Mouse (Mus musculus) embryonic fibroblast, embryonic 13.5 days (primary cell): ENCODE results near the gene Scd1. TPM values are rescaled to one million over a fixed set of nuclear protein-coding genes. Genes with fewer than 3 reads are reported as not detected.

Source experiments
- H3K27ac ChIP-seq: 2 replicates; pipeline ENCODE4 v1.5.1; 2012; ENCODE audit warnings: low read length, control low read depth, inconsistent platforms; ENCODE audit not compliant: insufficient read depth
- H3K4me1 ChIP-seq: 2 replicates; pipeline ENCODE4 v1.6.1; 2011; ENCODE audit warnings: low read length; ENCODE audit not compliant: control insufficient read depth, insufficient read depth
- H3K4me3 ChIP-seq: 2 replicates; pipeline ENCODE4 v1.5.1; 2011; ENCODE audit warnings: mild to moderate bottlenecking, control low read depth, low read length; ENCODE audit not compliant: insufficient read depth
- CTCF ChIP-seq: IDR thresholded peaks from 2 replicates; pipeline ENCODE4 v1.5.1; 2011; ENCODE audit warnings: mild to moderate bottlenecking, control low read depth, low read length, moderate library complexity, borderline replicate concordance; ENCODE audit not compliant: insufficient read depth
- POLR2A ChIP-seq: IDR thresholded peaks from 2 replicates; pipeline ENCODE4 v1.6.1; 2011; ENCODE audit warnings: low read depth, mild to moderate bottlenecking, control low read depth, low read length, moderate library complexity
- polyA plus RNA-seq: library from polyadenylated mRNA; stranded (reverse); fragments of >200 nt; gene quantifications from 2 replicates; pipeline ENCODE4 v1.2.4, GENCODE M21; 2011; ENCODE audit warnings: low read depth; ENCODE audit not compliant: missing spikeins, insufficient read length

Scd1 gene
- polyA plus RNA-seq, 1 experiment = 80.0 TPM

DNA sequence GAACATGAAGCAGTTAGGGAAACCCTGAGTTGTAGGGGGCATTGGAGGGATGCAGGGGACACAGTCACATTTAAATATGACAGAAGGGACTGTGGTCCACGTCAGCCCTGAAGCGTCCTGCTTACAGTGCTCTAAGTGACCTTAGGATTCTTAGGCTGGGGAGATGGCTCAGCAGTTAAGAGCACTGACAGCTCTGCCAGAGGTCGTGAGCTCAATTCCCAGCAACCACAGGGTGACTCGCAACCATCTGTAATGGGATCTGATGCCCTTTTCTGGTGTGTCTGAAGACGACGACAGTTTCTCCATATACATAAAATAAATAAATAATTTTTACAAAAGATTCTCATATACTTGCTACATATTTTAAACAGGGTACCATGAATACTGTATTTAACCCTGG is 4.1 kb downstream of the Scd1 start:
- no peak overlapping the region for H3K27ac ChIP-seq
- no peak overlapping the region for H3K4me3 ChIP-seq
- TF ChIP-seq CTCF (no peak), POLR2A (no peak)
- 0 out of 2 replicates have a peak, but pooled peaks cover 8% of the 10 kb centered on the region for H3K4me1 ChIP-seq

DNA sequence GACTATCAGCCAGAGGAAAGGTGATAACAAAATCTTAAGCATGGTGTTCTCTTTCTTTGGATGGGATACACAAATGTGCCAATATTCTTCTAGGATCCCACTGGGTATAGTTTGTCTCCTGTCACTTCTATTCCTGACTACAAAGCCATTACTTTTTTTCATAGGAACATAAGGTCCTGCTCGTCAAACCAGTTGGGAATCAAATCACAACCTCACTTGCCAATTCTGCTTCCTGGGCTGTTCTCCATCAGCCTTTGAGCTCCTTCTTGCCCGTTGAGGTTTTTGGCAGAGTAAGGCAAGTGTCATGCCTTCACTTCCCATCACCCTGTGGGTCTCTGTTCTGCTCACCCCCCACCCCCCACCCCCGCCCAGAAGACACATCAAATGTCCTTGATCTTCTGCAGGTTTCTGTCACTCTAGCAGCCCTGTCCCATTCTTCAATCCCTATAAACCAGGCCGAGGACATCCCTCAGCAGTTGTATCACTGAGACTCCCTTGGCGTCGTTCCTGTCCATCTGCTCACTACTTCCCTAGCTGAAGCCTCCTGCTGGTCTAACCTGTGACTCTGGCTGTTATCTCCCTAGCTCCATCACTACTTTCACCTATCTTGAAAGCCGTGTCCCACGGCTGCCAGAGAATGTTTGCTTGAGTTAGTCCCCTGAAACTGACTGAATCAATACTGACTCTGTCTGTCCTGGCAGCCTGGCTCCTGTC is 7.0 kb downstream of the Scd1 start:
- Histone ChIP-seq H3K4me3 (no peak overlapping the region), H3K4me1 (0 out of 2 replicates have a peak, but pooled peaks cover 2% of the 10 kb centered on the region), H3K27ac (no peak overlapping the region)
- TF ChIP-seq POLR2A = no peak
- no peak for TF ChIP-seq CTCF

DNA sequence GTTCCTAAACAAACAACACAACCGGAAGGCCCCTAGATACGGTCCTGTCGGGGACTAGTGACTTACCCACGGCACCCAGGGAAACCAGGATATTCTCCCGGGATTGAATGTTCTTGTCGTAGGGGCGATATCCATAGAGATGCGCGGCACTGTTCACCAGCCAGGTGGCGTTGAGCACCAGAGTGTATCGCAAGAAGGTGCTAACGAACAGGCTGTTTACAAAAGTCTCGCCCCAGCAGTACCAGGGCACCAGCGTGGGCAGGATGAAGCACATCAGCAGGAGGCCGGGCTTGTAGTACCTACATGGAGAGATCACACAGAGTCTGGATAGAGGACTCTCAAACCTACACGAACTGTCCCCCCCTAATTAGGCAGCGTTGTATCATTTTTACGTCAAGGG is 7.6 kb downstream of the Scd1 start:
- Histone ChIP-seq H3K27ac (no peak overlapping the region), H3K4me3 (no peak overlapping the region), H3K4me1 (no peaks in the 10 kb centered on the region)
- TF ChIP-seq CTCF = no peak
- no peak for TF ChIP-seq POLR2A

DNA sequence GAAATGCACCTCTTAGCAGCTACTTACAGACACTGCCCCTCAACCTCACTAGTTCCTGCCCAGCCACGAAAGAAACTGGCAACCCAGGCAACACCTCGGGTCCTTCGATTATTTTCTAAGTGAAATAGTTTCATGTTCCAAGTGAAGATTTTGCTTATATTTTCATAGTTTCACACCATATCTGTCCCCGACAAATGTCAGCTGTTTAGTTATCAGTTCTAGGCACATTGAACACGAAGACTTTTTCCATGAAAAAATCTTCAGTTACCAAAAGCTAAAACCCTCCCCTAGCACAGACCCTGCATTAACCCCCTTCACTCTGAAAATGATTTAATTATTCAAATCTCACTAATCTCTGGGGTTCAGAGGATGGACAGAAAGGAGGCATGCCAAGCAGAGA is 10.9 kb downstream of the Scd1 start:
- Histone ChIP-seq H3K4me1 (peaks cover 3% of the 10 kb centered on the region; the same call in 1 of the 2 replicates), H3K4me3 (no peak overlapping the region), H3K27ac (no peak overlapping the region)
- TF ChIP-seq POLR2A (no peak), CTCF (no peak)

DNA sequence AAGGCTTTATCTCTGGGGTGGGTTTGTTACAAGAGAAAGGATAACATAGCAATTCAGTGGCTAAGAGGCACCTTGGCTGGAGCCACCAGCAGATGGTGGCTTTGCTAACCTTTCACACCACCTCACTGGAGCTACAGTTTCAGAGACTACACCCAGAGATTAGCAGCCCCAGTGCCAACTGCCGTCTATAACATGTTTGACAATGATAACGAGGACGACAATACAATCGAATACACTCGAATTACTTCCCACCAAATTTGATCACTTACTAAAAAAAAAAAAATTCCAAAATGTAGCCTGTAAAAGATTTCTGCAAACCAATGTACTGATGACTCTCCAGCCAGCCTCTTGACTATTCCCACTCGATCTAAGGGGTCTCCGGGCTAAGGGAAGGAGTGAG is 12.7 kb downstream of the Scd1 start:
- no peak overlapping the region for H3K4me3 ChIP-seq
- TF ChIP-seq POLR2A (no peak), CTCF (no peak)
- peaks cover 3% of the 10 kb centered on the region; the same call in 1 of the 2 replicates for H3K4me1 ChIP-seq
- no peak overlapping the region for H3K27ac ChIP-seq

DNA sequence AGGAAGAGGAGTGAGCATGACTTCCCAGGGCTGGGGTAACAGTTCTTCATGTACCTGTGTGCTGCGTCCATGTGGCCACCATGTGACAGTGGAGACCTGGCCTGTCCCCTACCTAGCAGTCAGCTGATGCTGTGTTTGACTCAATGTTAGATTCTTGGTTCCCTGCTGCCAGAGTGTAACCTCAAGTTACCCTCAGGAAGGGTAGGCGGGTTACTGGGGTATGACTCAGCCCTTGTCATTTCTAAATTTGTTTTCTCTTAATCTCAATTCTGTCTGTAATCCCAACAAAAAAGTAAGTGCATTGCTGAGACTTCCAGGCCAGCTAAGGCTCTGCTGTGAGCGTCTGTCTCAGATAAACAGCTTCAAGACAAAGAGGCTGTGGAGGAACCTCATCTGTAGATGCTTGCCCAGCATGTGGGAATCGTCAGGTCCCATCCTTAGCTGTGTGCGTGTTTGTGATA is 13.7 kb downstream of the Scd1 start:
- no peak overlapping the region for H3K4me3 ChIP-seq
- TF ChIP-seq POLR2A (no peak), CTCF (no peak)
- H3K27ac ChIP-seq = no peak overlapping the region
- H3K4me1 ChIP-seq = peaks cover 7% of the 10 kb centered on the region

DNA sequence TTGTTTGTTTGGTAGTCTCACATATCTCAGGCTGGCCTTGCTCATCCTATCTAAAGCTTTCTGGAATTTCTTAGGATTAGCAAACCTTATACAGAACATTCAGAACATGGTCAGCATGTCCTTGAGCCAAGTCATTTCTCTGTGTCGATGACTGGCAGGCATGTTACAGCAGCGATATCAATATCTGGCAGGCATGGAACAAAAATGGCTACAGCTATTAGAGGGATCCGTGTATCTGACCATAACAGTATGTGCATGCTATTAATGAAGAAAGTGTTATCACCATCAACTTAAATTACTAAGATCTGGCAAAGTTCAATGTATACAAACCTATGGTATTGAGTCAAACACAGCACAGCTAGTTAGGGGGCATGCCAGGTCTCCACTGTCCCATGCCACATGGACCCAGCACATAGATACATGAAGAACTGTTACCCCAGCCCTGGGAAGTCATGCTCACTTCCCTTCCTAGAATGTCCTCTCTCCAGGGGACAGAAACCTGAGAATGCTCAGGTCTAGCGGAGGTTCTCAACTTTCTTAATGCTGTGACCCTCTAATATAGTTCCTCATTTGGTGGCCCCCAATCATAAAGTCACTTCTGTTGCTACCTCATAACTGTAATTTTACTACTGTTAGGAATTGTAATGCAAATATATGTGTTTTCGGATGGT is 15.2 kb downstream of the Scd1 start:
- Histone ChIP-seq H3K27ac (no peak overlapping the region), H3K4me1 (peaks cover 17% of the 10 kb centered on the region), H3K4me3 (no peak overlapping the region)
- TF ChIP-seq POLR2A (no peak), CTCF (no peak)

DNA sequence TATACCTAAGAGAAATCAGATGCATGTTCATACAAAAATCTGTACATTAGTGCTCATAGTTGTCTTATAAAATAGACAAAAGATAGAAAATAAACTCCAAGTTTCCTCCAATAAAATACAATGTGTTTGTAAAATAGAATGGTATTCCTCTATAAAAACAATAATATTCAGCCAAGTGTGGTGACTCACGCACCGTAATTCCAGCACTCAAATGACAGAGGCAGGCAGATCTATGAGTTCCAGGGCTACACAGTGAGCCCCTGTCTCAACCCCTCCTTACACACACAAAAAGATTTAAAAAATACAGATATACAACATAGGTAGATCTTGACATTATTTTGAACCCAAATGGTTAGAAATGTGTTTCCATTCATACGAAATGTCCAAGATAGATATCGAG is 15.8 kb downstream of the Scd1 start:
- Histone ChIP-seq H3K27ac (no peak overlapping the region), H3K4me3 (no peak overlapping the region), H3K4me1 (peaks cover 17% of the 10 kb centered on the region)
- no peak for TF ChIP-seq CTCF
- no peak for TF ChIP-seq POLR2A

DNA sequence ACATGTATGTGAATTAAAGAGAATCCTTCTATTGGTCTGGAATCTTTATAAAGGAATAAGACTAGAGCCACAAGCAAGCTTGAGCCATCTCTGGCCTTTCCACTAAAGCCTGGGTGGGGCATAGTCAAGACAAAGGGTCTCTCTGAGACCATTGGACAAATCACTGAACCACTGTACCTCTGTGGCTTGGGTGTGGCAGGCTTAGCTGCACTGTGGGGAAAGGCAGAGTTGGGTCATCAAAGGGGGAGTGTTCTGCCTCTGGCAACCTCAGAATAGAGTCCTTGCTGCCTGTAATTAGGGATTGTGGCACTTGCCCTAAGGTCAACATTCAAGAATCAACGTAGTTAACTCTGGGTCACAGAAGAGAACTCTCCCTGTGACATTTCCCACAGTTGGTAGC is 18.2 kb downstream of the Scd1 start:
- no peak overlapping the region for H3K4me3 ChIP-seq
- H3K4me1 ChIP-seq = peaks cover 17% of the 10 kb centered on the region
- H3K27ac ChIP-seq = peak overlapping the region; percentile 87; the same call in 1 of the 2 replicates
- TF ChIP-seq CTCF = no peak
- no peak for TF ChIP-seq POLR2A
